Mouse (Mus musculus) midbrain, embryonic 12.5 days (tissue): ENCODE data around the gene Cfb. TPM values are rescaled to one million over a fixed set of nuclear protein-coding genes. Genes with fewer than 3 reads are reported as not detected.

Experiments used
- ATAC-seq: fragments of 200-750 bp; cut with Nextera tagmentation; 2 replicates; pipeline ENCODE4 v1.8.0; 2017; ENCODE audit warnings: low read depth, moderate TSS enrichment, moderate library complexity; ENCODE audit not compliant: low FRiP score
- H3K27ac ChIP-seq: fragments of 300-500 bp; sonication (generic); replicated peaks from 2 replicates; pipeline ENCODE4 v1.5.1; 2016; ENCODE audit warnings: mild to moderate bottlenecking
- H3K27me3 ChIP-seq: fragments of 300-500 bp; sonication (generic); 2 replicates; pipeline ENCODE4 v1.6.1; 2016; ENCODE audit warnings: mild to moderate bottlenecking
- H3K36me3 ChIP-seq: fragments of 300-500 bp; sonication (generic); 2 replicates; pipeline ENCODE4 v1.6.1; 2016
- H3K4me1 ChIP-seq: fragments of 300-500 bp; sonication (generic); 2 replicates; pipeline ENCODE4 v1.6.1; 2016
- H3K4me2 ChIP-seq: fragments of 300-500 bp; sonication (generic); replicated peaks from 2 replicates; pipeline ENCODE4 v1.6.1; 2016; ENCODE audit warnings: mild to moderate bottlenecking, moderate library complexity
- H3K4me3 ChIP-seq: fragments of 300-500 bp; sonication (generic); 2 replicates; pipeline ENCODE4 v1.5.1; 2016; ENCODE audit warnings: mild to moderate bottlenecking
- H3K9ac ChIP-seq: fragments of 300-500 bp; sonication (generic); replicated peaks from 2 replicates; pipeline ENCODE4 v1.6.1; 2016; ENCODE audit warnings: mild to moderate bottlenecking, moderate library complexity
- H3K9me3 ChIP-seq: fragments of 300-500 bp; sonication (generic); 2 replicates; pipeline ENCODE4 v1.6.1; 2016; ENCODE audit warnings: mild to moderate bottlenecking
- WGBS: fragments of 180-500 bp; shearing (Covaris S2); methylation state at CpG from one replicate; pipeline ENCODE4 v1.1.7; 2016; 5-methylcytosine and 5-hydroxymethylcytosine counted together
- polyA plus RNA-seq: library from polyadenylated mRNA; unstranded; fragments of >200 nt; fragmentation: Nextera tagmentation; extraction: Ambion mirVana; gene quantifications from 2 replicates; pipeline ENCODE4 v1.2.1, GENCODE M21; 2016

Gene Cfb
- polyA plus RNA-seq, 1 experiment from 2014 or later = 3.3 TPM

GRCm38 (mm10) chr17:34881683-34882310 is 19.5 kb upstream of the Cfb start, which contains the start of gene Gm20547:
Gm20547 (minus strand) TSS chr17:34882042.
- WGBS = 6% methylated on average over 15 of the region's 15 CpGs
- Histone ChIP-seq H3K4me3 (no peak within 1 kb of the TSS), H3K9ac (peak within 1 kb of the TSS; percentile 21; the same call in 1 of the 2 replicates), H3K9me3 (no peaks in the 10 kb centered on the region), H3K27me3 (peaks cover 32% of the 10 kb centered on the region), H3K27ac (no peak within 1 kb of the TSS), H3K4me1 (no peaks in the 10 kb centered on the region), H3K36me3 (no peaks in the 10 kb centered on the region), H3K4me2 (no peak within 1 kb of the TSS)
- no peak for ATAC-seq

GRCm38 (mm10) chr17:34881166-34881565 is 18.8 kb upstream of the Cfb start:
- H3K27me3 ChIP-seq = peaks cover 32% of the 10 kb centered on the region
- H3K9ac ChIP-seq = no peak overlapping the region
- no peak overlapping the region for H3K4me2 ChIP-seq
- H3K4me1 ChIP-seq = no peaks in the 10 kb centered on the region
- ATAC-seq = no peak
- H3K27ac ChIP-seq = no peak overlapping the region
- H3K36me3 ChIP-seq = no peaks in the 10 kb centered on the region
- no peak overlapping the region for H3K4me3 ChIP-seq
- no peaks in the 10 kb centered on the region for H3K9me3 ChIP-seq

- peaks cover 32% of the 10 kb centered on the region for H3K27me3 ChIP-seq
Observed at GRCm38 (mm10) chr17:34879336-34879879, 17.1 kb upstream of the Cfb start, which contains the start of gene Zbtb12. Zbtb12 (plus strand) TSS chr17:34879483.

GRCm38 (mm10) chr17:34874321-34874720 is 12.0 kb upstream of the Cfb start:
- Histone ChIP-seq H3K9me3 (no peaks in the 10 kb centered on the region), H3K4me3 (no peak overlapping the region), H3K27ac (no peak overlapping the region), H3K36me3 (no peaks in the 10 kb centered on the region), H3K27me3 (no peaks in the 10 kb centered on the region), H3K4me2 (no peak overlapping the region), H3K9ac (no peak overlapping the region), H3K4me1 (no peaks in the 10 kb centered on the region)
- no peak for ATAC-seq
- 97% methylated on average over 6 of the region's 6 CpGs for WGBS

More at GRCm38 (mm10) chr17:34879336-34879879, 17.1 kb upstream of the Cfb start, which contains the start of gene Zbtb12:
- H3K4me1 ChIP-seq = no peaks in the 10 kb centered on the region
- H3K36me3 ChIP-seq = no peaks in the 10 kb centered on the region
- no peak within 1 kb of the TSS for H3K4me3 ChIP-seq
- H3K4me2 ChIP-seq = no peak within 1 kb of the TSS
- no peaks in the 10 kb centered on the region for H3K9me3 ChIP-seq
- no peak within 1 kb of the TSS for H3K9ac ChIP-seq
- 70% methylated on average over 11 of the region's 11 CpGs for WGBS
- no peak within 1 kb of the TSS for H3K27ac ChIP-seq
- ATAC-seq = no peak

GRCm38 (mm10) chr17:34865981-34866380 is 3.7 kb upstream of the Cfb start:
- Histone ChIP-seq H3K27ac (no peak overlapping the region), H3K9ac (no peak overlapping the region), H3K9me3 (no peaks in the 10 kb centered on the region), H3K4me3 (no peak overlapping the region), H3K36me3 (no peaks in the 10 kb centered on the region), H3K4me1 (no peaks in the 10 kb centered on the region), H3K4me2 (no peak overlapping the region), H3K27me3 (0 out of 2 replicates have a peak, but pooled peaks cover 3% of the 10 kb centered on the region)
- no peak for ATAC-seq
- WGBS = 73% methylated on average over 7 of the region's 7 CpGs

- H3K27me3 ChIP-seq = 0 out of 2 replicates have a peak, but pooled peaks cover 3% of the 10 kb centered on the region
- no peaks in the 10 kb centered on the region for H3K4me1 ChIP-seq
- no peak overlapping the region for H3K4me2 ChIP-seq
- peaks cover 10% of the 10 kb centered on the region for H3K36me3 ChIP-seq
- no peak for ATAC-seq
- no peak overlapping the region for H3K4me3 ChIP-seq
- WGBS = 72% methylated on average over 13 of the region's 13 CpGs
- H3K27ac ChIP-seq = no peak overlapping the region
- no peaks in the 10 kb centered on the region for H3K9me3 ChIP-seq
- H3K9ac ChIP-seq = no peak overlapping the region
Observed at GRCm38 (mm10) chr17:34861704-34862415, 458 bp downstream of the Cfb start.

GRCm38 (mm10) chr17:34860514-34860913 is 1.8 kb downstream of the Cfb start:
- Histone ChIP-seq H3K27ac (no peak overlapping the region), H3K27me3 (0 out of 2 replicates have a peak, but pooled peaks cover 3% of the 10 kb centered on the region), H3K4me1 (no peaks in the 10 kb centered on the region), H3K36me3 (peaks cover 23% of the 10 kb centered on the region), H3K9ac (no peak overlapping the region), H3K9me3 (no peaks in the 10 kb centered on the region), H3K4me2 (no peak overlapping the region), H3K4me3 (no peak overlapping the region)
- 86% methylated on average over 9 of the region's 9 CpGs for WGBS
- no peak for ATAC-seq

GRCm38 (mm10) chr17:34858670-34859069 is 3.6 kb downstream of the Cfb start:
- Histone ChIP-seq H3K27me3 (0 out of 2 replicates have a peak, but pooled peaks cover 3% of the 10 kb centered on the region), H3K4me3 (no peak overlapping the region), H3K36me3 (peaks cover 42% of the 10 kb centered on the region), H3K27ac (no peak overlapping the region), H3K9me3 (no peaks in the 10 kb centered on the region), H3K9ac (no peak overlapping the region), H3K4me1 (no peaks in the 10 kb centered on the region), H3K4me2 (no peak overlapping the region)
- 90% methylated on average over 4 of the region's 4 CpGs for WGBS
- no peak for ATAC-seq

GRCm38 (mm10) chr17:34855825-34856224 is 6.5 kb downstream of the Cfb start:
- Histone ChIP-seq H3K9me3 (no peaks in the 10 kb centered on the region), H3K4me1 (peaks cover 10% of the 10 kb centered on the region), H3K27ac (no peak overlapping the region), H3K9ac (no peak overlapping the region), H3K4me3 (no peak overlapping the region), H3K27me3 (no peaks in the 10 kb centered on the region), H3K4me2 (no peak overlapping the region), H3K36me3 (peaks cover 58% of the 10 kb centered on the region)
- no peak for ATAC-seq
- 48% methylated on average over 3 of the region's 3 CpGs for WGBS

- Histone ChIP-seq H3K27ac (no peak overlapping the region), H3K4me2 (no peak overlapping the region), H3K27me3 (no peaks in the 10 kb centered on the region), H3K4me3 (no peak overlapping the region), H3K9me3 (no peaks in the 10 kb centered on the region), H3K9ac (no peak overlapping the region), H3K4me1 (peaks cover 13% of the 10 kb centered on the region), H3K36me3 (peaks cover 58% of the 10 kb centered on the region)
- WGBS = 84% methylated on average over 3 of the region's 3 CpGs
- no peak for ATAC-seq
Observed at GRCm38 (mm10) chr17:34854761-34855160, 7.6 kb downstream of the Cfb start.

GRCm38 (mm10) chr17:34853511-34853910 is 8.8 kb downstream of the Cfb start:
- Histone ChIP-seq H3K36me3 (peaks cover 58% of the 10 kb centered on the region), H3K27ac (no peak overlapping the region)
- 84% methylated on average over 8 of the region's 8 CpGs for WGBS

GRCm38 (mm10) chr17:34850517-34851125 is 11.7 kb downstream of the Cfb start:
- Histone ChIP-seq H3K4me1 (peaks cover 22% of the 10 kb centered on the region), H3K9me3 (no peaks in the 10 kb centered on the region), H3K36me3 (peaks cover 62% of the 10 kb centered on the region), H3K9ac (peak overlapping the region; percentile 88), H3K27ac (peak overlapping the region; percentile 55; the same call in 1 of the 2 replicates), H3K27me3 (no peaks in the 10 kb centered on the region), H3K4me3 (peak overlapping the region; percentile 80), H3K4me2 (peak overlapping the region; percentile 90)
- ATAC-seq = no peak
- WGBS = 2% methylated on average over 25 of the region's 25 CpGs

More at GRCm38 (mm10) chr17:34853511-34853910, 8.8 kb downstream of the Cfb start:
- Histone ChIP-seq H3K4me3 (no peak overlapping the region), H3K4me1 (peaks cover 22% of the 10 kb centered on the region), H3K27me3 (no peaks in the 10 kb centered on the region), H3K9ac (no peak overlapping the region), H3K4me2 (no peak overlapping the region), H3K9me3 (no peaks in the 10 kb centered on the region)
- no peak for ATAC-seq
